Mouse (Mus musculus) myocyte (in vitro differentiated cells): ENCODE measurements at regions not wholly inside any gene's neighbourhood (a gene's known extent, or its start where the extent isn't known, plus 50 kb on each side); places are given as distances from the start of the nearest gene placed in this dataset.

Source experiments
- E2F4 ChIP-seq: IDR thresholded peaks from one replicate; pipeline ENCODE4 v1.6.1; 2011; ENCODE audit warnings: mild to moderate bottlenecking, control low read depth, moderate library complexity; ENCODE audit not compliant: insufficient read depth
- MAX ChIP-seq: IDR thresholded peaks from one replicate; pipeline ENCODE4 v1.6.1; 2011; ENCODE audit warnings: low read depth, mild to moderate bottlenecking, control low read depth
- POLR2A ChIP-seq: IDR thresholded peaks from one replicate; pipeline ENCODE4 v1.6.1; 2011; ENCODE audit warnings: low read depth, mild to moderate bottlenecking, control low read depth, moderate library complexity; ENCODE audit not compliant: insufficient read length
- REST ChIP-seq: IDR thresholded peaks from one replicate; pipeline ENCODE4 v1.6.1; 2011; ENCODE audit warnings: mild to moderate bottlenecking, control low read depth, moderate library complexity; ENCODE audit not compliant: insufficient read depth, insufficient read length

GRCm38 (mm10) chr5:4498425-4498824 is 259.4 kb downstream of the Fzd1 start:
- no peak for TF ChIP-seq REST
- TF ChIP-seq POLR2A = no peak
- no peak for TF ChIP-seq E2F4
- TF ChIP-seq MAX = no peak
